Mouse (Mus musculus) hindbrain, embryonic 10.5 days (tissue): ENCODE data around the gene Erich6b. TPM values are rescaled to one million over a fixed set of nuclear protein-coding genes. Genes with fewer than 3 reads are reported as not detected.

Source experiments
- DNase-seq: peaks from one replicate; pipeline ENCODE4 v3.0.0-alpha.2; 2017; ENCODE audit warnings: low spot score
- H3K27ac ChIP-seq: fragments of 300-500 bp; sonication (generic); 2 replicates; pipeline ENCODE4 v1.5.1; 2016; ENCODE audit warnings: mild to moderate bottlenecking, moderate library complexity
- H3K27me3 ChIP-seq: fragments of 300-500 bp; sonication (generic); 2 replicates; pipeline ENCODE4 v1.6.1; 2016; ENCODE audit warnings: mild to moderate bottlenecking; ENCODE audit not compliant: poor library complexity, insufficient read depth, severe bottlenecking
- H3K36me3 ChIP-seq: fragments of 300-500 bp; sonication (generic); 2 replicates; pipeline ENCODE4 v1.6.1; 2016; ENCODE audit warnings: mild to moderate bottlenecking, moderate library complexity
- H3K4me1 ChIP-seq: fragments of 300-500 bp; sonication (generic); replicated peaks from 2 replicates; pipeline ENCODE4 v1.6.1; 2016; ENCODE audit warnings: mild to moderate bottlenecking
- H3K4me3 ChIP-seq: fragments of 300-500 bp; sonication (generic); 2 replicates; pipeline ENCODE4 v1.5.1; 2016; ENCODE audit warnings: mild to moderate bottlenecking, moderate library complexity
- H3K9me3 ChIP-seq: fragments of 300-500 bp; sonication (generic); 2 replicates; pipeline ENCODE4 v1.6.1; 2016; ENCODE audit warnings: mild to moderate bottlenecking, moderate library complexity
- WGBS: fragments of 180-500 bp; shearing (Covaris S2); methylation state at CpG from one replicate; pipeline ENCODE4 v1.1.7; 2016; 5-methylcytosine and 5-hydroxymethylcytosine counted together
- polyA plus RNA-seq: library from polyadenylated mRNA; unstranded; fragments of >200 nt; fragmentation: Nextera tagmentation; extraction: Ambion mirVana; gene quantifications from 2 replicates; pipeline ENCODE4 v1.2.1, GENCODE M21; 2016

The Erich6b gene
- polyA plus RNA-seq, 1 experiment from 2014 or later: not detected

GRCm38 (mm10) chr14:75711731-75712130 is 69.7 kb downstream of the Erich6b start:
- DNase-seq: no peak
- H3K4me3 ChIP-seq: no peak overlapping the region
- no peaks in the 10 kb centered on the region for H3K27me3 ChIP-seq
- no peak overlapping the region for H3K27ac ChIP-seq
- peaks cover 77% of the 10 kb centered on the region for H3K36me3 ChIP-seq
- H3K9me3 ChIP-seq: no peaks in the 10 kb centered on the region
- 94% methylated on average over 3 of the region's 3 CpGs for WGBS
- peaks cover 11% of the 10 kb centered on the region; the same call in 1 of the 2 replicates for H3K4me1 ChIP-seq

GRCm38 (mm10) chr14:75712687-75713086 is 70.6 kb downstream of the Erich6b start:
- Histone ChIP-seq H3K9me3 (no peaks in the 10 kb centered on the region), H3K4me3 (no peak overlapping the region), H3K27me3 (no peaks in the 10 kb centered on the region), H3K27ac (no peak overlapping the region), H3K36me3 (peaks cover 82% of the 10 kb centered on the region), H3K4me1 (peaks cover 7% of the 10 kb centered on the region; the same call in 1 of the 2 replicates)
- DNase-seq: no peak
- 91% methylated on average over 5 of the region's 5 CpGs for WGBS

GRCm38 (mm10) chr14:75713661-75714060 is 71.6 kb downstream of the Erich6b start:
- no peak overlapping the region for H3K27ac ChIP-seq
- 89% methylated on average over 4 of the region's 4 CpGs for WGBS
- no peaks in the 10 kb centered on the region for H3K4me1 ChIP-seq
- no peak for DNase-seq
- peaks cover 92% of the 10 kb centered on the region for H3K36me3 ChIP-seq
- no peaks in the 10 kb centered on the region for H3K27me3 ChIP-seq
- H3K9me3 ChIP-seq: no peaks in the 10 kb centered on the region
- no peak overlapping the region for H3K4me3 ChIP-seq

GRCm38 (mm10) chr14:75716410-75716809 is 74.4 kb downstream of the Erich6b start:
- no peaks in the 10 kb centered on the region for H3K9me3 ChIP-seq
- peaks cover 96% of the 10 kb centered on the region for H3K36me3 ChIP-seq
- no peaks in the 10 kb centered on the region for H3K4me1 ChIP-seq
- no peak overlapping the region for H3K27ac ChIP-seq
- no peak overlapping the region for H3K4me3 ChIP-seq
- DNase-seq: no peak
- no peaks in the 10 kb centered on the region for H3K27me3 ChIP-seq
- WGBS: 95% methylated on average over 4 of the region's 4 CpGs

Other genes starting within 250 kb of the Erich6b start
- gene Siah3, start 186.3 kb upstream of the Erich6b start, polyA plus RNA-seq: 0.34 and 1.2 TPM in 2 replicates
- gene Spert, start 49.1 kb upstream of the Erich6b start, polyA plus RNA-seq: not detected in 2 replicates
- 18.4 TPM in 2 replicates for gene Cog3, start 112.3 kb downstream of the Erich6b start, polyA plus RNA-seq
- gene Slc25a30, start 144.8 kb downstream of the Erich6b start, polyA plus RNA-seq: 6.1 and 6.6 TPM in 2 replicates
- 889 and 916 TPM in 2 replicates for gene Tpt1, start 202.8 kb downstream of the Erich6b start, polyA plus RNA-seq